Mouse (Mus musculus): ENCODE measurements around the gene Tex14.
"Not testable (repeated sequence)": the region's sequence is repeated elsewhere in the genome, so short reads cannot be mapped to it uniquely, and the experiment has no call there.

- TF ChIP-seq POLR2A (IDR thresholded peaks at IDR 0.05; ENCODE audit: borderline replicate concordance, insufficient read depth, low read length); CTCF (IDR thresholded peaks at IDR 0.05; ENCODE audit: borderline replicate concordance, insufficient read depth, low read depth, low read length): not testable (repeated sequence)
Observed at GRCm38 (mm10) chr11:87431813-87432212, 26.9 kb downstream of the Tex14 start.
